Mouse (Mus musculus) CH12.LX (cell line): ENCODE results near the gene Rtl6. TPM values are rescaled to one million over a fixed set of nuclear protein-coding genes. Genes with fewer than 3 reads are reported as not detected.

Source experiments
- DNase-seq: peaks from one replicate; pipeline ENCODE4 v3.0.0-alpha.2; 2013; ENCODE audit errors: extremely low read depth
- H3K27ac ChIP-seq: 2 replicates; pipeline ENCODE4 v1.5.1; 2012; ENCODE audit warnings: low read depth, mild to moderate bottlenecking, control low read depth, moderate library complexity; ENCODE audit not compliant: insufficient read depth
- H3K27me3 ChIP-seq: replicated peaks from 2 replicates; pipeline ENCODE3; 2012; ENCODE audit warnings: inconsistent platforms
- H3K36me3 ChIP-seq, 2 experiments: replicated peaks in 1 of 2; 2 replicates each; pipeline versions ENCODE3 to v1.6.1; 2012; ENCODE audit warnings: inconsistent platforms in 1 of 2, low read length in 1 of 2, mild to moderate bottlenecking in 1 of 2, mixed read lengths in 1 of 2, moderate library complexity in 1 of 2; ENCODE audit not compliant: control insufficient read depth in 1 of 2, insufficient read depth in 1 of 2
- H3K4me1 ChIP-seq, 2 experiments: 2 replicates each; pipeline ENCODE4 v1.6.1; 2012; ENCODE audit warnings: inconsistent platforms in 1 of 2, moderate library complexity in 1 of 2; ENCODE audit not compliant: insufficient read depth in 2 of 2, control insufficient read depth in 1 of 2
- H3K4me2 ChIP-seq: 2 replicates; pipeline ENCODE4 v1.6.1; 2012; ENCODE audit warnings: low read depth, mild to moderate bottlenecking, control low read depth; ENCODE audit not compliant: poor library complexity, insufficient read depth, severe bottlenecking
- H3K4me3 ChIP-seq, 3 experiments: fragments of 150-350 bp in 1 of 3; sonication (generic) in 1 of 3; replicated peaks in 1 of 3; 2 replicates each; pipeline versions ENCODE3 to v1.5.1; 2011 to 2012; ENCODE audit warnings: low read depth in 2 of 3, low read length in 2 of 3, mild to moderate bottlenecking in 2 of 3, moderate library complexity in 2 of 3, control low read depth in 1 of 3, improper control_type of control experiment in 1 of 3, inconsistent platforms in 1 of 3, mixed read lengths in 1 of 3; ENCODE audit not compliant: poor library complexity in 1 of 3
- H3K79me2 ChIP-seq: replicated peaks from 2 replicates; pipeline ENCODE4 v1.6.1; 2012; ENCODE audit warnings: mild to moderate bottlenecking, moderate library complexity; ENCODE audit not compliant: control insufficient read depth, poor library complexity, insufficient read depth, severe bottlenecking; ENCODE audit errors: extremely low read depth
- H3K9ac ChIP-seq: 2 replicates; pipeline ENCODE4 v1.6.1; 2012; ENCODE audit warnings: low read depth, mild to moderate bottlenecking, control low read depth, moderate library complexity; ENCODE audit not compliant: insufficient read depth
- H3K9me3 ChIP-seq: replicated peaks from 2 replicates; pipeline ENCODE3; 2012; ENCODE audit warnings: low read length, inconsistent platforms, mixed read lengths
- CHD2 ChIP-seq: IDR thresholded peaks from 2 replicates; pipeline ENCODE4 v1.6.1; 2011; ENCODE audit warnings: low read length, improper control_type of control experiment
- CTCF ChIP-seq, 2 experiments: IDR thresholded peaks in 1 of 2; conservative IDR thresholded peaks in 1 of 2; 2 replicates each; pipeline ENCODE4 v1.5.1; 2011 to 2012; ENCODE audit warnings: low read depth in 2 of 2, low read length in 2 of 2, improper control_type of control experiment in 1 of 2, inconsistent platforms in 1 of 2, mild to moderate bottlenecking in 1 of 2, moderate library complexity in 1 of 2
- EP300 ChIP-seq: IDR thresholded peaks from 2 replicates; pipeline ENCODE4 v1.6.1; 2011; ENCODE audit warnings: low read length, improper control_type of control experiment
- ETS1 ChIP-seq: conservative IDR thresholded peaks from 2 replicates; pipeline ENCODE4 v1.6.1; 2012; ENCODE audit warnings: low read depth, mild to moderate bottlenecking, inconsistent platforms, low read length, improper control_type of control experiment, moderate library complexity
- IRF4 ChIP-seq: IDR thresholded peaks from 2 replicates; pipeline ENCODE4 v1.6.1; 2014; ENCODE audit warnings: low read depth, mild to moderate bottlenecking, inconsistent platforms, low read length, improper control_type of control experiment
- KAT2A ChIP-seq: IDR thresholded peaks from 2 replicates; pipeline ENCODE4 v1.6.1; 2012; ENCODE audit warnings: low read length, improper control_type of control experiment, inconsistent platforms; ENCODE audit not compliant: insufficient replicate concordance
- NRF1 ChIP-seq: IDR thresholded peaks from 2 replicates; pipeline ENCODE4 v1.6.1; 2014; ENCODE audit warnings: low read depth, mild to moderate bottlenecking, inconsistent platforms, low read length, improper control_type of control experiment, moderate library complexity
- PAX5 ChIP-seq: IDR thresholded peaks from 2 replicates; pipeline ENCODE4 v1.6.1; 2012; ENCODE audit warnings: low read length, inconsistent platforms, mixed read lengths
- RAD21 ChIP-seq: IDR thresholded peaks from 2 replicates; pipeline ENCODE4 v1.6.1; 2011; ENCODE audit warnings: low read depth, mild to moderate bottlenecking, low read length, improper control_type of control experiment, moderate library complexity
- SIN3A ChIP-seq: IDR thresholded peaks from 2 replicates; pipeline ENCODE4 v1.6.1; 2012; ENCODE audit warnings: low read length, improper control_type of control experiment, inconsistent platforms
- SMC3 ChIP-seq: IDR thresholded peaks from 2 replicates; pipeline ENCODE4 v1.6.1; 2011; ENCODE audit warnings: low read depth, low read length, improper control_type of control experiment
- TCF12 ChIP-seq: IDR thresholded peaks from 2 replicates; pipeline ENCODE4 v1.6.1; 2014; ENCODE audit warnings: low read depth, mild to moderate bottlenecking, inconsistent platforms, low read length, improper control_type of control experiment
- UBTF ChIP-seq: IDR thresholded peaks from 2 replicates; pipeline ENCODE4 v1.6.1; 2012; ENCODE audit warnings: low read depth, mild to moderate bottlenecking, inconsistent platforms, low read length, improper control_type of control experiment, moderate library complexity
- USF1 ChIP-seq: IDR thresholded peaks from 2 replicates; pipeline ENCODE4 v1.6.1; 2014; ENCODE audit warnings: low read depth, mild to moderate bottlenecking, inconsistent platforms, low read length, improper control_type of control experiment
- dilution Hi-C: fragments of 300-500 bp; cut with MboI; formaldehyde crosslinking; loops from 2 replicates; pipeline ENCODE4 v1.14.3; 2020; ENCODE audit warnings: low sequenced_read_pairs; ENCODE audit not compliant: extremely low pct_unique_long_range_greater_than_20kb, extremely low pct_ligation_motif_present
- in situ Hi-C: fragments of 300-500 bp; cut with MboI; formaldehyde crosslinking; loops from 3 replicates; pipeline ENCODE4 v1.14.3; 2019; ENCODE audit warnings: low sequenced_read_pairs, low pct_ligation_motif_present, low pct_unique_long_range_greater_than_20kb, mixed read lengths
- polyA plus RNA-seq: library from polyadenylated mRNA; unstranded; fragments of >175 nt; gene quantifications from 2 replicates; pipeline ENCODE4 v1.2.1, GENCODE M21; 2012; ENCODE audit warnings: low read depth; ENCODE audit not compliant: insufficient read length
- total RNA-seq, 2 experiments: library from RNA; depleted of rRNA; stranded (reverse); fragments of 300-350 nt in 1 of 2; fragments of >200 nt in 1 of 2; gene quantifications; 2 replicates each; pipeline ENCODE4 v1.2.3; 2012 to 2014

Gene Rtl6
- total and polyA plus RNA-seq, 3 experiments, result 0.04 TPM; not detected in 2

DNA sequence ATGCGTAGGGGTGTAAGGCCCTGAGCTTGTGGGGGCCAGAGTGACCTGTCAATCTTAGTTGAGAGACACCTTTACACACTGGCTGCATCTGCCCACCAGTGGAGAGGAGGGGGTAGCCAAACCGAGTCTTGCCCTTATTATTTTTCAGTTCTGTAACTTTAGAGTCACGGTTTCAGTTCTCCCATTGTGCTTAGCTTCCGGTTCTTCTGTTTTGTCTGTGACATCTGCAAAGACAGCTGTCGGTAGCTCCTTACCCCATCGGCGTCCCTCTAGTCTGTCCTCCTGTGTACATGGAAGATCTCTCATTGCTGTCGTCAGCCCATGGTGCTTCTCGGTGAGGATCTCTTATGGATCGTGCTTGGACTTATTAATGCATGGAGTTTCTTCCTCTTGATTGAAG, 20.5 kb downstream of the Rtl6 start:
- no peaks in the 10 kb centered on the region for H3K36me3 ChIP-seq
- H3K27ac ChIP-seq, result no peak overlapping the region
- dilution Hi-C loops (no loop called here), in situ Hi-C loops (loop anchor here (5.0 kb wide), 1 partner anchor 75 kb away; no protein-coding TSS in a partner anchor)
- H3K4me1 ChIP-seq, result peaks cover 8 to 13% of the 10 kb centered on the region in 2 experiments
- no peak overlapping the region for H3K4me2 ChIP-seq
- peak; percentile 21 for DNase-seq
- H3K79me2 ChIP-seq, result no peaks in the 10 kb centered on the region
- no peak overlapping the region for H3K4me3 ChIP-seq
- TF ChIP-seq EP300, result peak; percentile 67
- peak; percentile 66 for TF ChIP-seq IRF4
- TF ChIP-seq UBTF, result no peak
- TF ChIP-seq TCF12, result peak; percentile 63
- no peak for TF ChIP-seq ETS1
- H3K9me3 ChIP-seq, result peaks cover 13% of the 10 kb centered on the region
- no peak overlapping the region for H3K9ac ChIP-seq
- H3K27me3 ChIP-seq, result peaks cover 48% of the 10 kb centered on the region

DNA sequence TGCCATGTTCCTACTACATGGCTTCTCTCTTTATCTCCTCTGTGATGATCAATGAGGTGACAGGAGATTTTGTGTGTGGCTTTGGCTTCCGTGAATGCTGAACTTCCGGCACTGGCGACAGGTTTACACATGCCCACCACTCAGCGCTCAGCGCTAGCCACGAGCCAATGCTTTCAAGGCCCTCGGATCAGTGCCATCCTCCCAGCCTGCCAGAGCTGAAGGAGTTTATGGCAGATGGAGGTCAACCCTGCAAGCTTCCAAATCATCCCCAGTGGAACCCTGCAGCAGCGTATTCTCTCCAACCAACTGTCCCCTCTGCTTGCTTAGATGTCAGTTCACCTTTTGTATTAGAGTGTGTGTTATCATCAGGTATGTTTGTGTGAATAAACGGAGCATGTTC, 21.0 kb downstream of the Rtl6 start:
- in situ Hi-C loops (loop anchor here (5.0 kb wide), 1 partner anchor 76 kb away; no protein-coding TSS in a partner anchor), dilution Hi-C loops (no loop called here)
- Histone ChIP-seq H3K9ac (no peak overlapping the region), H3K27ac (no peak overlapping the region), H3K36me3 (no peaks in the 10 kb centered on the region), H3K9me3 (peaks cover 13% of the 10 kb centered on the region), H3K4me1 (peaks cover 8 to 13% of the 10 kb centered on the region in 2 experiments), H3K79me2 (no peaks in the 10 kb centered on the region), H3K4me3 (no peak overlapping the region), H3K4me2 (no peak overlapping the region), H3K27me3 (peaks cover 48% of the 10 kb centered on the region)
- TF ChIP-seq UBTF (no peak), CHD2 (no peak), ETS1 (no peak), SIN3A (no peak), KAT2A (no peak), USF1 (no peak), SMC3 (no peak), PAX5 (no peak), CTCF (conservative IDR thresholded peaks at IDR 0.05 in 1 of 2, IDR thresholded peaks at IDR 0.05 in 1 of 2; ENCODE audit: low read depth in 2 of 2, low read length in 2 of 2) (no peak)
- no peak for DNase-seq

DNA sequence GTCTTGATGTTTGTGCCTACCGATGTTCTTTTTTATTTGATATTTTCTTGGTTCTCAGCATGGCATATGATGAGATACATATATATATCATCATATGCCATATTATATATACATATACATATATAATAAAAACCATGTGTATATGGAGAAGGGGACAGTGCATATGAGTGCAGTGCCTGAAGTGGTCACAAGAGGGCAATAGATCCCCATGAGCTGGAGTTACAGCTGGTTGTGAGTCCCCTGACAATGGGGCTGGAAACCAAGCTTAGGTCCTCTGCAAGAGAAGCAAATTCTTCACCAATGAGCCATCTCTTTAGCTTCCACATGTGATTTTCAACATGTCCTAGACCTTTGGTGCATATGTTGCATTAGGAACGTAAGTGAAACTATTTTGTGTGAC, 21.7 kb downstream of the Rtl6 start:
- Histone ChIP-seq H3K36me3 (no peaks in the 10 kb centered on the region), H3K27me3 (peaks cover 49% of the 10 kb centered on the region), H3K27ac (no peak overlapping the region), H3K9me3 (peaks cover 13% of the 10 kb centered on the region), H3K9ac (no peak overlapping the region), H3K4me2 (no peak overlapping the region), H3K79me2 (no peaks in the 10 kb centered on the region), H3K4me1 (peaks cover 8 to 13% of the 10 kb centered on the region in 2 experiments), H3K4me3 (no peak overlapping the region)
- no peak for TF ChIP-seq NRF1
- TF ChIP-seq SMC3, result peak; percentile 64
- TF ChIP-seq RAD21, result peak; percentile 65
- TF ChIP-seq CTCF (conservative IDR thresholded peaks at IDR 0.05 in 1 of 2, IDR thresholded peaks at IDR 0.05 in 1 of 2; ENCODE audit: low read depth in 2 of 2, low read length in 2 of 2), result peak; percentile 49 to 69; a peak in 3 of 4 replicates
- dilution Hi-C loops (no loop called here), in situ Hi-C loops (loop anchor here (5.0 kb wide), 1 partner anchor 76 kb away; no protein-coding TSS in a partner anchor)
- peak; percentile 21 for DNase-seq
